Mouse (Mus musculus) lung, adult 2 months (tissue): Measurements from ENCODE around the gene Fam240a. TPM values are rescaled to one million over a fixed set of nuclear protein-coding genes. Genes with fewer than 3 reads are reported as not detected.

Source experiments
- DNase-seq: peaks from one replicate; pipeline ENCODE4 v3.0.0; 2022
- H3K4me1 ChIP-seq: fragments of 200-500 bp; 2 replicates; pipeline ENCODE4 v1.6.1; 2011; ENCODE audit warnings: low read length; ENCODE audit not compliant: control insufficient read depth, insufficient read depth
- H3K4me3 ChIP-seq: fragments of 200-500 bp; replicated peaks from 2 replicates; pipeline ENCODE3; 2011; ENCODE audit warnings: low read depth, mild to moderate bottlenecking, control low read depth, low read length; ENCODE audit errors: extremely low read depth
- CTCF ChIP-seq: fragments of 200-500 bp; IDR thresholded peaks from 2 replicates; pipeline ENCODE4 v1.5.1; 2011; ENCODE audit warnings: mild to moderate bottlenecking, low read length, control low read depth; ENCODE audit not compliant: insufficient read depth
- POLR2A ChIP-seq: fragments of 200-500 bp; IDR thresholded peaks from 2 replicates; pipeline ENCODE4 v1.6.1; 2011; ENCODE audit warnings: low read depth, mild to moderate bottlenecking, control low read depth, low read length, borderline replicate concordance; ENCODE audit errors: extremely low read depth
- WGBS: fragments of 180-500 bp; shearing (Covaris S2); methylation state at CpG from one replicate; pipeline ENCODE4 v1.1.7; 2018; 5-methylcytosine and 5-hydroxymethylcytosine counted together
- polyA plus RNA-seq: library from polyadenylated mRNA; depleted of rRNA; stranded (reverse); fragments of >200 nt; gene quantifications from 2 replicates; pipeline ENCODE4 v1.2.3, GENCODE M21; 2012

Fam240a gene
- polyA plus RNA-seq, 1 experiment = not detected

DNA sequence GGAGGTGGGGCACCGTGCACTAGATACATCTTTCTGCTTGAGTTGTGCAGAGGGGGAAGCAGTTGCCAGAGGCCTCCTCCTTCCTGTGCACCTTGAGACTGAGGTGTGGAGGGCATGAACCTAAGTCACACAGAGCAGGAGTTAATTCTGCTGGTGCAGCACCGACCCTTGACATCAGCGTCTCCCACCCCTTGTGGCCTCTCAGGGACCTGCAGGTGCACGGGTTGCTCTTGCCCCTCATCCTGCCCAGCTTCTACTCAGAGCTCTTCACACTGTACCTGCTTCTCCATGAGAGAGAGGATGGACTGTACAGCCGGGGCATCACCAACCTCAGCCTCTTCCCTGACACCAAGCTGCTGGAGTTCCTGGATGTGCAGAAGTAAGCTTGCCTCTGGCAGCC is 21.2 kb downstream of the Fam240a start:
- Histone ChIP-seq H3K4me1 (peaks cover 5% of the 10 kb centered on the region), H3K4me3 (no peak overlapping the region)
- no peak for DNase-seq
- WGBS = 66% methylated on average over 5 of the region's 5 CpGs
- TF ChIP-seq CTCF = no peak
- TF ChIP-seq POLR2A = no peak

DNA sequence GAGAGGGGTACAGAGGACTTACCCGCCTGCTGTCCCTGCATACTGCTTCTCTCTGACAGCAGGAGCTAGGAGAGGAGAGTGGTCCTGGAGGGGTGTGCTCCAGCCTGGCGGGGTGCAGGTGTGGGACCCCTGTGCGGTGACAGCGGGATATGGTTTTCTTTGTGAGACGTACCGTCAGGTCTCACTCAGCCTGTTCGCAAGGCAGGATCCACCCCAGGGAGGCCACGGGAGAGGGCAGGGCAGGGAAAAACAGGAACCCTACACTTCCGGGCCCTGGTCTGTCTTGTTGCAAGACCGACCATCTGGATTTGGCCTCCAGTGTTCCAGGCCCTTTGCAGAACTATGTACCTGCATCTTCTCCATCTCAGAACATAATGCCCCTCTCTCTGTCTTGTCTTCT is 23.2 kb downstream of the Fam240a start:
- Histone ChIP-seq H3K4me1 (peaks cover 12% of the 10 kb centered on the region), H3K4me3 (no peak overlapping the region)
- 76% methylated on average over 10 of the region's 10 CpGs for WGBS
- TF ChIP-seq POLR2A = no peak
- TF ChIP-seq CTCF = no peak
- no peak for DNase-seq

DNA sequence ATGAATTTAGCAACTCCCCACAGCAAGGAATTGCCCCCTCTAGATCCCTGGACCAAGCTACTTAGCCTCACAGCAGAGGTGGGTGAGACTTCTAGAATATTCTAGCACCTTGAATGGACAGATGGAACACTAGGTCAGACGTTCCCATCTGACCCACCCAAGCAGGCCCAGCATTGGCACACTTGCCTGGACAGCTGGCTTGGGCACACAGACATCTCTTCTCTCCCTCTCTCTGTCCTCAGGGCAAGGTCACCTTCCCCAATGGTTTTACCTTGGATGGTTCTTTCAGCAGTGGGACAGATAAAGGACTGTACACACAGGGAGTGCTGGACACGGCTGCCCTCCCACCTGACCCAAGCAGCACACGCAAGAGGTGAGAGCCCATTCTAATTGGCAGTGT is 24.1 kb downstream of the Fam240a start:
- Histone ChIP-seq H3K4me3 (no peak overlapping the region), H3K4me1 (peaks cover 12% of the 10 kb centered on the region)
- WGBS = 87% methylated on average over 3 of the region's 3 CpGs
- TF ChIP-seq POLR2A = no peak
- no peak for TF ChIP-seq CTCF
- no peak for DNase-seq

DNA sequence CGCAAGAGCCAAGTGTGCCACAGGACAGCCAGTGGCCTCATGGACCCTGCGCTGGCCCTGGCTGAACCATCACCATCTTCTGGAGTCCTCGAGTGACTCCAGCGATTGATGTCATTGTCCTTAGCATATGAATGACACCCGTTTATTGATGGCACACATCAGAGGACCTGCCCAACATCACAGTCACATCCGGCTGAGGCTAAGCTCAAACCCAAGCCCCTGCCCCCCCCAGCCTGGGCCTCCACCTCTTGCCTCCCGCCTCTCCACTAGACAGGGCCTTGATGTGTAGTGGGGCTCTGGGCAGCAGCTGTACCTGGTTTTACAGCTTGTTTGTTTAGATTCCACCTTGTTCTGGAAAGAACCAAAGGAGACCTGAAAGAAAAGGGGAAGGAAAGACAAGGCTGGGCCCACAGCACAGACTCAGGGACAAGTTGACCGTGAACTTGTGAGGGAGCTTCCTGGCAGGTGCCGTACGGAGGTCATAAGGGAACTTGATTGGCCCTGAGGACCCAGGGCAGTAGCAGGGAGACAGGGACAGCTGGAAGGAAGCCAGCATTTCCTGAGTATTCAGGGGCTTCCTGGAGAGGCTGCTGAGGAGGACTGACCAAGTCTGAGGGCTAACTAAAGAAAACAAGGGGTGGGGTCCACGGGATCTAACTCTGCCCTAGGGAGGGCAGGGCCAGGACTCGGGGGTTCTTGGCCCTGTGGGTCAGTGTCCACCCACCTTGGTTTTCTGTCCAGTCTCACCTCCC is 25.4 kb downstream of the Fam240a start:
- no peak for TF ChIP-seq POLR2A
- no peak for TF ChIP-seq CTCF
- 56% methylated on average over 12 of the region's 12 CpGs for WGBS
- DNase-seq = no peak
- Histone ChIP-seq H3K4me1 (peaks cover 12% of the 10 kb centered on the region), H3K4me3 (no peak overlapping the region)

DNA sequence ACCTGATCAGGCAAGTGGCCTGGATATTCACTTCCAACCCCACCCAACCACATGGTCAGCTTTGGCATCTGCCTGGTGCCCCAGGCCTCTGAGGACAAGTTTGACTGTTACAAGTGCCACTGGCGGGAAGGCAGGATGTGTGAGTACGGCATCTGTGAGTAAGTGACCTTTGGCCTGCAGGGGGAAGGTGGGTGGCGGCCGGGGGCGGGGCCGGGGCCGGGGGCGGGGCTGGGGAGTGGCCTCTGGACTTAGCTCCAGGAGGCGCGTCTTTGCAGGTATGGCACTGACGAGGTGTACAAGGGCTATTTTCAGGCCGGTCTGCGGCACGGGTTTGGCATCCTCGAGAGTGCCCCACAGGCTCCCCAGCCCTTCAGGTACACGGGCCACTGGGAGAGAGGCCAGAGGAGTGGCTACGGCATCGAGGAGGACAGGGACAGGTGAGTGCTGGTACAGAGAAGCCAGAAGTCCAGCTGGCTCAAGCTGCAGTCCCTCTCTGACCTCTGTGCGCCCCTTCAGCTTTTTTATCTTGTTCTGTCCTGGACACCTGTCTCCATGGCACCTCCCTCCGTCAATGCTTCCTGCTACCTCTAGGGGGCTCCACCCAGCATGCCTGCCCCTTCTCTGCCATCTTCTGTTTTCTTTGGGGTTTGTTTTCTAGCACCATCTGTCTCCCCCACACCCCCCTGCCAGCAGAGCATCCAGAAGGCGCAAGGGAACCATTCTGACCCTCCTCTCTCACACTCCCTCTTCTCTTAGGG is 26.5 kb downstream of the Fam240a start:
- Histone ChIP-seq H3K4me1 (peaks cover 12% of the 10 kb centered on the region), H3K4me3 (no peak overlapping the region)
- no peak for DNase-seq
- TF ChIP-seq CTCF (no peak), POLR2A (no peak)
- WGBS = 38% methylated on average over 21 of the region's 21 CpGs

DNA sequence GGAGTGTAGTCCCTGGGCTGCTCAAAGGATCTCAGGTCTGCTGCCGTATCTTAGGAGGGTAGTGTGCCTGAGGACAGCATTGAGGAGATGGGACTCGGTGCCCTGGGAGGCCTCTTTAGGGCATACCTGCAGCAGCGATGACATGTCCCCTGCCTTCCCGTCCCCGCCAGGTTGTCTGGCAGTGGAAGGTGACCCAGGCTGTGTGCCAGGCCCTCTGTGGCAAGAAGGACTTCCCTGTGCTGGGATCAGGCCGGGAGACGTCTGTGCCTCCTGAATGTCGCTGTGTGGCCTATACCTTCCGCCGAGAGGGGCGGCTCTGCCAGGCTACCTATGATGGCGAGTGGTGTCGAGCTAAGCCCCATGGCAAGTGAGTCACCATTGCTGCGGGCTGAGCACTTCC is 27.7 kb downstream of the Fam240a start:
- no peak for TF ChIP-seq POLR2A
- no peak for TF ChIP-seq CTCF
- 88% methylated on average over 14 of the region's 14 CpGs for WGBS
- peaks cover 12% of the 10 kb centered on the region for H3K4me1 ChIP-seq

DNA sequence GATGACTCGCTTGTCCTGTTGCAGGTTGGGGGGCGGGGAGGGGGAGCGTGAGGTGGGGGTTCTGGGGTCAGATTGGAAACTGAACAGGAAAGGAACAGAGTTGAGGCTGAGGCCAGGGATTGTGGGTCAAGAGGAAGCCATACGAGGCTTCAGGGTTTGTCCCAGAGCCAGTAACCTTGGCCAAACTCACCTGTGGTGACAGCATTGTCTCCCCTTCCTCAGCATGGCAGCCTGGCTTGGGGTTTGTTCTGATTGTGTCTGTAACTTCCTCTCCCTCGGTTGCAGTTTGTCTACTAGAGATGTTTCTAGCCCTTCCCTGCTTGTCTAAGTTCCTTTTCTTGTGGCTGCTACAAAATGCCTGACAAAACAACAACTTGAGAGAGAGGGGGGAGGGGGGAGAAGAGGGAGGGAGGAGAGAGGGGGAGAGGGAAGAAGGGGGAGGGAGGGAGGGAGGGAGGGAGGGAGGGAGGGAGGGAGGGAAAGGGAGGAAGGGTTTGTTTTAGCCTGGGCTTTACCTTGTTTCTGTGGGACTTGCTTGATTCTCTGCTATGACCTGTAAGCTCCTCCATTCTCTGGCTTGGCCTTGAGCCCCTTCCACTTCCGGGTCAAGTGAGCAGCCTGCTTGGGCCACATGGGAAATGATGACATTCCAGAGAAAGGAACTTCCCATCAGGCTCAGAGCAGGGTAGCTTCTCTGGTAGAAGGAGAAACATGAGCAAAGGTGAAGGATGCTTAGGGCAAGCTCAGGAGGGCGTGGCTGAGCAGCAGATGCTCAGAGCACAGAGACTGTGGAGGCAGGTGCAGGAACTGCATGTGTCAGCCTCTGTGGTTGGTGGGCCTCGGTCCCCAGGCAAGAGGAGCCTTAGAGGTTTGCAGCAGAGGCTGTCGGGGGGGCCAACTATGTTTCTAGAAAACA is 29.0 kb downstream of the Fam240a start:
- 66% methylated on average over 9 of the region's 9 CpGs for WGBS
- no peak for DNase-seq
- H3K4me1 ChIP-seq = peaks cover 12% of the 10 kb centered on the region
- TF ChIP-seq CTCF (no peak), POLR2A (no peak)
- no peak overlapping the region for H3K4me3 ChIP-seq

More for the DNA sequence above, 27.7 kb downstream of the Fam240a start:
- H3K4me3 ChIP-seq = no peak overlapping the region
- DNase-seq = no peak

DNA sequence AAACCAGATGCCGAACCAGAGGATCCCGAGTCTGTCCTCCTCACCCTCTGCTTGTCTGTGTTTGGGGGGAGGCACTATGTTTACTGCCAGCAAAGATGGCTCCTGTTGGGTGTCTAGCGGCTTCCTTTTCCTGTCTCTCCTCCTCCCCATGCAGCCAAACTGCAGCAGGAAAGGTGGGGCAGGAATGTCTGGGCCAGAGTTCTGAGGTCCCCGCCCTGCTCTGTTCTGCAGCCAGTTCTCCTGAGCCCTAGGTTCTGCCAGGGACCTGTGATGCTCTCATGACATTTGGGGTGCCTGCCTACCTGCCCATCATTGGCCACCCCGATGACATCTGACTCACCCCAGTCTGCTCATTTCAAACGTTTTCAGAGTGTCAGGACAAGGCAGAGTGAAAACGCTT is 34.7 kb downstream of the Fam240a start:
- peak; percentile 43 for DNase-seq

DNA sequence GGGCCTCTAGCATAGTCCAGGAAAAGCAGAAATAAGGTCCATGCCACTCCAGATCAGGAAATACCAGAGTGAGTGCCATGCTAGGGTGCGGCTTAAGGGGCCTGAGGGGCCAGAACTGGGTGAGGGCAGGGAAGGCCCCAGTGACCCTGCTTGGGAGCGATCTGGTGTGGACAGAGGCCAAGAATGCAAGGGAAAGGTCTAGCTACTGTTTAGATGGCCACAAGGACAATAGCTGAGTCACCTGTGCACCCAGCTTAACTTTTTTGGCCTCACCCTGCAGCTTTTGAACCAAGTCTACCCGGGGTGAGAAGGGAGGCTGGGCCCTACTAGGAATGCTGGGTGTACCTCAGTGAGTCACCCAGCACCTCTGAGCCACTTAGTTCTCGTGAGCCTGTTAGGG is 35.9 kb downstream of the Fam240a start:
- Histone ChIP-seq H3K4me1 (peaks cover 4% of the 10 kb centered on the region), H3K4me3 (peak overlapping the region; percentile 91)
- WGBS = 34% methylated on average over 4 of the region's 4 CpGs
- TF ChIP-seq CTCF (no peak), POLR2A (no peak; the same call in 1 of the 2 replicates)
- peak; percentile 62 for DNase-seq

More for the DNA sequence above, 34.7 kb downstream of the Fam240a start:
- peak; percentile 53; the same call in 1 of the 2 replicates for TF ChIP-seq POLR2A
- TF ChIP-seq CTCF = no peak
- Histone ChIP-seq H3K4me3 (peak overlapping the region; percentile 54), H3K4me1 (peaks cover 4% of the 10 kb centered on the region)
- WGBS = 50% methylated on average over 7 of the region's 7 CpGs
